Mouse (Mus musculus) hindbrain, embryonic 14.5 days (tissue): Measurements from ENCODE around the gene Bmyc. TPM values are rescaled to one million over a fixed set of nuclear protein-coding genes. Genes with fewer than 3 reads are reported as not detected.

ENCODE experiments used
- ATAC-seq: fragments of 200-750 bp; cut with Nextera tagmentation; 2 replicates; pipeline ENCODE4 v1.8.0; 2017; ENCODE audit warnings: moderate number of reproducible peaks, mild to moderate bottlenecking, moderate TSS enrichment, moderate library complexity; ENCODE audit not compliant: low FRiP score
- DNase-seq: peaks from one replicate; pipeline ENCODE4 v3.0.0-alpha.2; 2015; ENCODE audit warnings: low spot score
- H3K27ac ChIP-seq: fragments of 300-500 bp; sonication (generic); 2 replicates; pipeline ENCODE4 v1.5.1; 2014; ENCODE audit warnings: mild to moderate bottlenecking, moderate library complexity
- H3K27me3 ChIP-seq: fragments of 300-500 bp; sonication (generic); 2 replicates; pipeline ENCODE4 v1.6.1; 2014; ENCODE audit warnings: mild to moderate bottlenecking, low read length, mixed read lengths; ENCODE audit not compliant: control insufficient read depth, insufficient read depth
- H3K36me3 ChIP-seq: fragments of 300-500 bp; sonication (generic); replicated peaks from 2 replicates; pipeline ENCODE4 v1.6.1; 2014; ENCODE audit not compliant: control insufficient read depth, insufficient read depth
- H3K4me1 ChIP-seq: fragments of 300-500 bp; sonication (generic); replicated peaks from 2 replicates; pipeline ENCODE4 v1.6.1; 2014; ENCODE audit warnings: antibody characterized with exemption, low read length, mixed read lengths; ENCODE audit not compliant: control insufficient read depth, insufficient read depth
- H3K4me2 ChIP-seq: fragments of 300-500 bp; sonication (generic); replicated peaks from 2 replicates; pipeline ENCODE4 v1.6.1; 2014; ENCODE audit warnings: mild to moderate bottlenecking, moderate library complexity
- H3K4me3 ChIP-seq: fragments of 300-500 bp; sonication (generic); replicated peaks from 2 replicates; pipeline ENCODE4 v1.5.1; 2014; ENCODE audit warnings: mild to moderate bottlenecking, low read length
- H3K9ac ChIP-seq: fragments of 300-500 bp; sonication (generic); 2 replicates; pipeline ENCODE4 v1.6.1; 2014
- H3K9me3 ChIP-seq: fragments of 300-500 bp; sonication (generic); 2 replicates; pipeline ENCODE4 v1.6.1; 2016; ENCODE audit warnings: low read length; ENCODE audit not compliant: control insufficient read depth
- WGBS: fragments of 180-500 bp; shearing (Covaris S2); extraction: QIAGEN DNeasy Blood & Tissue Kit; methylation state at CpG from one replicate; pipeline ENCODE4 v1.1.7; 2014; 5-methylcytosine and 5-hydroxymethylcytosine counted together
- polyA plus RNA-seq: library from polyadenylated mRNA; unstranded; fragments of >200 nt; fragmentation: Nextera tagmentation; extraction: Ambion mirVana; gene quantifications from 2 replicates; pipeline ENCODE4 v1.2.1, GENCODE M21; 2014

The Bmyc gene
- polyA plus RNA-seq = 145 and 153 TPM in 2 replicates

DNA sequence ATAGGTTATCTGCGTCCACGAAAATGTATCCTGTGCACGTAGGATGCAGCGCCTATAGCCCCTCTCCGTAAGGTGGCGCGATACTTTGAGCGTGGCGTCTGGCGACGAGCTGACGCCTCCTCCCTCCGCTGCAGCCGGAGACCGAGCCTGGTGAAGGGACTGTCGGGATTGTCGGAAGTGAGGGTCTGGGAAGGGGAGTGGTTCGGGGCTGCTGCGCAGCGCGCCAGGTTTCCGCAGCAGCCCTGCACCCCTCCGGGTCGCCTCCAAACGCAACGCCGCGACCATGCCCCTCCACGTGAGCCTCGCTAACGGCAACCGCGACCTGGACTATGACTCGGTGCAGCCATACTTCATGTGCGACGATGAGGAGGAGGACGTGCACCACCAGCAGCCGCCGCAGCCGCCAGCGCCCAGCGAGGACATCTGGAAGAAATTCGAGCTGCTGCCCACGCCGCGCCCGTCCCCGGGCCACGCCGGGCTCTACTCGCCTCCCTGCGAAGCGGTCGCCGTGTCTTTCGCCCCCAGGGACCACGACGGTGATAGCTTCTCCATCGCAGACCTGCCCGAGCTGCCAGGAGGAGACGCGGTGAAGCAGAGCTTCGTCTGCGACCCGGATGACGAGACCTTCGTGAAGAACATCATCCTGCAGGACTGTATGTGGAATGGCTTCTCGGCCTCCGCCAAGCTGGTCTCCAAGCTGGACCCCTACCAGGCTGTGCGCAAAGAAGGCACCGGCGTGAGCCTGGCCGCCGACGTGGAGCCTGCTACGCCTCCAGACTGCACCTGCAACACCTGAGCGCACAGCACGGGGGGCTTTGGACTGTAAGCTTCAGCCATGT is at the start of gene Bmyc:
Gene Bmyc (plus strand): TSS at position 97 of the 839 bp plus-strand sequence.
- Histone ChIP-seq H3K9me3 (no peaks in the 10 kb centered on the region), H3K4me1 (peaks cover 14% of the 10 kb centered on the region), H3K4me3 (peak within 1 kb of the TSS; percentile 91), H3K36me3 (no peaks in the 10 kb centered on the region), H3K27me3 (no peaks in the 10 kb centered on the region), H3K9ac (peak within 1 kb of the TSS; percentile 91), H3K27ac (peak within 1 kb of the TSS; percentile 88), H3K4me2 (peak within 1 kb of the TSS; percentile 79)
- peak; percentile 91 for DNase-seq
- peak; percentile 96 for ATAC-seq
- WGBS = under 1% methylated on average over 78 of the region's 78 CpGs

- no peak overlapping the region for H3K4me3 ChIP-seq
- no peak overlapping the region for H3K9ac ChIP-seq
- H3K27me3 ChIP-seq = no peaks in the 10 kb centered on the region
- H3K4me2 ChIP-seq = no peak overlapping the region
- no peaks in the 10 kb centered on the region for H3K4me1 ChIP-seq
- no peaks in the 10 kb centered on the region for H3K9me3 ChIP-seq
- H3K36me3 ChIP-seq = no peaks in the 10 kb centered on the region
- no peak for ATAC-seq
- H3K27ac ChIP-seq = no peak overlapping the region
- WGBS = 89% methylated on average over 4 of the region's 4 CpGs
- DNase-seq = no peak
Measured at GRCm38 (mm10) chr2:25657246-25657645, 49.3 kb upstream of the Bmyc start.

GRCm38 (mm10) chr2:25657652-25658051 is 48.9 kb upstream of the Bmyc start, which contains the start of gene Lcn5:
Gene Lcn5, plus strand, starts transcription at chr2:25657952.
- Histone ChIP-seq H3K4me2 (no peak within 1 kb of the TSS), H3K36me3 (no peaks in the 10 kb centered on the region), H3K4me1 (no peaks in the 10 kb centered on the region), H3K27me3 (no peaks in the 10 kb centered on the region), H3K4me3 (no peak within 1 kb of the TSS), H3K9me3 (no peaks in the 10 kb centered on the region), H3K27ac (no peak within 1 kb of the TSS), H3K9ac (no peak within 1 kb of the TSS)
- ATAC-seq = no peak
- no peak for DNase-seq

- H3K4me1 ChIP-seq = no peaks in the 10 kb centered on the region
- no peaks in the 10 kb centered on the region for H3K36me3 ChIP-seq
- no peak for ATAC-seq
- H3K4me3 ChIP-seq = no peak overlapping the region
- H3K27me3 ChIP-seq = no peaks in the 10 kb centered on the region
- no peak for DNase-seq
- H3K4me2 ChIP-seq = no peak overlapping the region
- no peaks in the 10 kb centered on the region for H3K9me3 ChIP-seq
- 91% methylated on average over 8 of the region's 8 CpGs for WGBS
- H3K27ac ChIP-seq = no peak overlapping the region
- no peak overlapping the region for H3K9ac ChIP-seq
Measured at GRCm38 (mm10) chr2:25660279-25660678, 46.3 kb upstream of the Bmyc start.

GRCm38 (mm10) chr2:25661245-25661970 is 45.1 kb upstream of the Bmyc start:
- H3K36me3 ChIP-seq = no peaks in the 10 kb centered on the region
- no peaks in the 10 kb centered on the region for H3K9me3 ChIP-seq
- DNase-seq (no peak), ATAC-seq (no peak)
- no peaks in the 10 kb centered on the region for H3K27me3 ChIP-seq
- H3K4me1 ChIP-seq = no peaks in the 10 kb centered on the region
- no peak overlapping the region for H3K27ac ChIP-seq
- WGBS = 82% methylated on average over 6 of the region's 6 CpGs
- no peak overlapping the region for H3K4me2 ChIP-seq
- H3K4me3 ChIP-seq = no peak overlapping the region
- H3K9ac ChIP-seq = no peak overlapping the region

- Histone ChIP-seq H3K4me1 (no peaks in the 10 kb centered on the region), H3K9me3 (no peaks in the 10 kb centered on the region), H3K4me2 (no peak overlapping the region), H3K27me3 (no peaks in the 10 kb centered on the region), H3K36me3 (no peaks in the 10 kb centered on the region), H3K27ac (no peak overlapping the region), H3K9ac (no peak overlapping the region), H3K4me3 (no peak overlapping the region)
- DNase-seq = peak; percentile 44
- 73% methylated on average over 1 of the region's 1 CpGs for WGBS
- no peak for ATAC-seq
Measured at GRCm38 (mm10) chr2:25663511-25663910, 43.0 kb upstream of the Bmyc start.

DNA sequence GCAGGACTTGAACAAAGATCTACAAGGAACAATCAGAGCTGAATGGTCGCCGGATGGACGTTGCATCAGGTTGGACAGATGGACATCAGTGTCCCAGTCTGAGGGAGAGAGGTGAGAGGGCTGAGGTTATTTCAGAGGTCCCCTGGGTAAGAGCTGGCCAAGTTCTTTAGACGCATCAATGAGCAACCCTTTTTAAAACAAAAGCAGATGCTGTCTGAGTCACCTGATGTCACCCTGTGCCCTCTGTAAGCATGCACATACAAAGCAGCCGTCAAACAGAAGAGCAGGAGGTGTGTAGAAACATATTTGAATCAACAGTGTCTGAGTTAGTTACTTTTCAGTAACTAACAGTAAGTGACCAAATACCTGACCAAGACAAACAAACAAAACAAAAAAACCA is 42.4 kb upstream of the Bmyc start:
- no peak for ATAC-seq
- Histone ChIP-seq H3K4me3 (no peak overlapping the region), H3K27me3 (no peaks in the 10 kb centered on the region), H3K27ac (no peak overlapping the region), H3K4me1 (no peaks in the 10 kb centered on the region), H3K36me3 (no peaks in the 10 kb centered on the region), H3K9ac (no peak overlapping the region), H3K4me2 (no peak overlapping the region), H3K9me3 (no peaks in the 10 kb centered on the region)
- DNase-seq = no peak
- 83% methylated on average over 5 of the region's 5 CpGs for WGBS

- H3K4me2 ChIP-seq = no peak overlapping the region
- no peaks in the 10 kb centered on the region for H3K9me3 ChIP-seq
- no peak overlapping the region for H3K4me3 ChIP-seq
- no peaks in the 10 kb centered on the region for H3K36me3 ChIP-seq
- DNase-seq = no peak
- WGBS = 72% methylated on average over 1 of the region's 1 CpGs
- no peak overlapping the region for H3K27ac ChIP-seq
- no peaks in the 10 kb centered on the region for H3K27me3 ChIP-seq
- H3K4me1 ChIP-seq = no peaks in the 10 kb centered on the region
- no peak overlapping the region for H3K9ac ChIP-seq
- no peak for ATAC-seq
Measured at GRCm38 (mm10) chr2:25666516-25666915, 40.0 kb upstream of the Bmyc start.

- WGBS = 95% methylated on average over 3 of the region's 3 CpGs
- H3K36me3 ChIP-seq = no peaks in the 10 kb centered on the region
- H3K4me3 ChIP-seq = no peak within 1 kb of the TSS
- no peaks in the 10 kb centered on the region for H3K27me3 ChIP-seq
- no peaks in the 10 kb centered on the region for H3K4me1 ChIP-seq
- H3K4me2 ChIP-seq = no peak within 1 kb of the TSS
- no peak within 1 kb of the TSS for H3K27ac ChIP-seq
- H3K9me3 ChIP-seq = no peaks in the 10 kb centered on the region
- no peak within 1 kb of the TSS for H3K9ac ChIP-seq
- ATAC-seq (no peak), DNase-seq (no peak)
Measured at GRCm38 (mm10) chr2:25676486-25676885, 30.1 kb upstream of the Bmyc start, which contains the start of gene Lcn6. Gene Lcn6, plus strand, starts transcription at chr2:25676786.
